Mouse (Mus musculus) cerebellum, postnatal 10 days (tissue): ENCODE measurements around the gene Polq.

Source experiments
- DNase-seq, 2 experiments: peaks; one replicate each; pipeline ENCODE4 v3.0.0; 2021; ENCODE audit warnings: mixed read lengths in 2 of 2

The Polq gene

DNA sequence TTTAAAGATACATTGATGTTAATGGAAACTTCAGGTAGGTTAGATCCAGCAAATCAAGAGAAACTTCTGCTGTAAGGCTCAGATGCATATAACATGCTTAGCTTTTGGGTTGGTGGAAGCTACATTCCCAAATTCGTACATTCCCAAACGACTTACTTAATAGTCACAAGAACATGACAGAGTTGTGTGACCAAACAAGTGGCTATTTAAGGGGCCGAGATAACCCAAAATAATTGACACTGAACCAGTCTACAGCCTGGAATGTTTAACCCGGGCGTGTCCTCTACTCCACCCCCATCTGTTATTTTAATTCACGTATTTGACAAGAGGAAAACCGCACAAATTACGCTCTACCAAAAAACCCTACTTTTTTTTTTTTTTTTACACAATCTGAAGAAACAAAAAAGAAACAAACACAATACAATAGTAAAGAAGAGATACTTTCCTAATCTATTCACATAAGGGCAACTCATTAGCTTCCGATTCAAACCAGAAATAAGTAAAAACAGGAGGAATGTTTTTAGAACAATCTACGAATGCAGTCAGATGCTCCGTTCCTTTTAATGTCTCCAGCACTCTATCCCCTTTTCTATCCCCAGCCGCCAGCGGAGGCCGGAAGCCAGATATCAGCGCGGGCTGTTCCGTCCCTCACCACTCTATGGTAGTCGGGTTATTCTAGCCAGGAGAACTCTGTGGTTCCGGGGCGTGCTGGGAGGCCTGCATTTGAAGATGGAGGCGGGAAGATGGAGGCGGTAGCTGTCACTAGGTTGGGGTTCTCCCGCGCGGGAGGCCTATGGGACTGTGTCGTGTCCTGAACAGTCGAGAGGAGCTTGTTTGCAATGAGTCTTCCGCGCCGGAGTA lies at the start of gene Polq:
Polq (plus strand) TSS at position 726 of the 861 bp plus-strand sequence.
- peak; percentile 94 to 97 for DNase-seq

DNA sequence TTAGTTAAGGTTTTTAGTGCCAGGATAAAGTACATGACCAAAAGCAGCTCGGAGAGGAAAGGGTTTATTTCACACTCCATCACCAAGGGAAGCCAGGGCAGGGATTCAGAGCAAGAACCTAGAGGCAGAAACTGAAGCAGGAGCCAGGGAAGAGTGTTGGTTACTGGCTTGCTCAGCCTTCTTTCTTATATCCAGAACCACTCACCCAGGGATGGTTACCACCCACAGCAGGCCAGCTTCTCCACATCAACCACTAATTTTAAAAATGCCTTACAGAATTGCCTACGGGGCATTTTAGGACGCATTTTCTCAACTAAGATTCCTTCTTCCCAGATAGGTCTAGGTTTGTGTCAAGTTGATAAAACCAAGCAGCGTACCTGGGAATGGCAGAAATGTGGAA lies 48.2 kb upstream of the Polq start:
- DNase-seq: no peak

DNA sequence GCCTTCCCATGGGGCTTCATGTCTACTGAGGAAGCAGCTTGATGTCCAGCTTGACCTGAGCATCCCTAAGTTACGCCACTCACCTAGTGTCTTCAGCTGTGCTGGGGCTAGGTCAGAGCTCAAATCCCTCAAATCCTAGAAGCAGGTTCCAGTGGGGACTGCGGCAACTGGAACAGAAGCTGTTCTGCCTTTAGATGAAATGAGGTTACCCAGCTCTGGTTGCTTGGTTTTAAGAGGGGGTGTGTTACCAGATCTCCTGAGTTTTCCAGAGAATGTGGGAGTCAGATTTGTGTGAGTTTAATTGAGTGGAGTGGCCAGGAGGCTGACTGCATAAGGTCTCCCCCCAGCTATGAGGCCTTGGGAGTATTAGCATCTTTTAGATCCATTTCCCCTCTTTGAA lies 32.5 kb upstream of the Polq start:
- no peak for DNase-seq

DNA sequence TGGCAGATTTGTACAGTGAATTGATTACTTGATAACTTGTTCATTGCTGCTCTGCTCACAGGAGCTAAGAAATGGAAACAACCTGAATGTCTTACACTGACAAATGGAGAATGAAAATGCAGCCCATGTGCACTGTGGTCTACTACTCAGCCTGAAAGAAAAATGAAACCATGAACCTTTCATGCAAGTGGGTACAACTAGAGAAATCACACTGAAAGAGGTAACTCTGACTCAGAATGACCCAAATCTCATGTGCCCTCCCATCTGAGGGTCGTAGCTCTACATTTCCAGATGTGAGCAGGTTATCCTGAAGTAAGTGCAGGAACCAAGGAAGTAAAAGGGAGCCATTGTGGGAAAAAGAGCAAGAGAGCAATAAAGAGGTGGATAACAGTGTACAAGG lies 27.8 kb upstream of the Polq start:
- DNase-seq: no peak

DNA sequence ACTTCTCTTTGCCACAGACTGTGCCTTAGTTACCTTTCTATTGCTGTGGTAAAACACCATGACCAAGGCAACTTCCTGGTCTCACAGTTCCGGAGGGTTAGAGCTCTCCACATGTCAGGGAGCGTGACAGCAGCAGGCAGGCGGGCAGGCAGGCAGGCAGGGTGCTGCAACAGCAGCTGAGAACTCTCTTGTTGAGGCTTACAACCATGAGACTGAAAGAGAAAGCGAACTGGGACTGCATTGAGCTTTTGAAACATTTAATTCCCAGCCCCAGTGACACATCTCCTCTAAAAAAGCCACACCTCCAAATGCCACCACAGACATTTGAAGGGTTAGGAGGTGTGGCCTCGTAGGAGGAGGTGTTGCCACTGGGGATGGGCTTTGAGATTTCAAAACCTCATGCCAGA lies 25.9 kb upstream of the Polq start:
- DNase-seq: no peak

DNA sequence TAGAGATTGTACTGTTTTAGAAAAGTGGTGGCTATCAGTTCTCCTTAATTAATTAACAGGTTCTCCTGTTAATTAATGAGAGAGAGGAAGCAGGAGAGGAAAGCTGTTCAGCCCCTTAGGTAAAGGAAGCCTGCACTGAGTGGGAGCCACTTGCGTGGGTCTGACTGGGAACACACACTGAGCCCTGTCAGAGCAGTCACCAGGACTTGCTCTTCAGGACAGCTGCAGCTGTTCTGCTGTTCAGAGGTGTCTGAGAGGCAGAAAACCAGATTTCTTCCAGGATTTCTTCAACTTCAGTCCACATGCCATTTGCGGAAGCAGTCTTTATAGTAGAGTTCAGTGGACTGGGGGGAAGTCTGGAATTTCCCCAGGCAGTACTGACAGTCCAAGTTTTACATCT lies 24.2 kb upstream of the Polq start:
- DNase-seq: no peak

DNA sequence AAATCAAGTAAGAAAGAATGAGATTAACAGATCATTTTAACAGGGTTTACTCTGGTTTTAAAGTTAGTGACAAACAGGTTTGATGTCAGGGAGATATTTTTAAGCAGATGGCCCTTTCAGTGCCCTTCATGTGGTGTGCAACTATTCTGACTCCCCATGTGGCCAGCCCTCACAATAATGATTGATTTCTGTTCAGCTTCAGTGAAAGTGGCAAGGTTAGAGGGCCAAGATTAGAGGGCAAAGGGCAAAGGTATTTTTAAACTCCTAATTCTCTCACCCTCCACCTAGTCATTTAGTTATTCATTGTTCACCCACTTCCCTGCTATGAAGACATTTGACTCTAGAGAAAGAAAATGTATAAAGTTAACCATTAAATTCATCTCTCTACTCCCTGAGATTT lies 23.5 kb upstream of the Polq start:
- DNase-seq: no peak

DNA sequence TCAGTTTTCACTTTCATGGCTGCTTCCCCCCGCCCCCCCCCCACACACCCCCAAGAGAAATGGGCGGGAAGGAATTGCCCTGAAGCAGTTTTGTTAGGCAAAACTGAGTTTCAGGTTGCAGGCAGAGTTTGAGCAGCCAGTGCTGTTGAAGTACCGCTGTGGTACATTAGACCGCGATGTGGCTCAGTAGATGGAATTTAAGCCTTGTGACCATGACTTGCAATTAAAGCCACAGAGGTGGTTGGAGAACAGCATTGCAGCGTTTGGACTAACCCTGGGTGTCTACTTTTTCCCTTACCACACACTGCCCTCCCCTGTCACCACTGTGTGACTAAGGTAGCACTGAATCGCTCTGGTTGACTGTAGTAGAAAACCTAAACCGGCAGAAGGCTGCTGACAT lies 22.1 kb upstream of the Polq start:
- DNase-seq: no peak

DNA sequence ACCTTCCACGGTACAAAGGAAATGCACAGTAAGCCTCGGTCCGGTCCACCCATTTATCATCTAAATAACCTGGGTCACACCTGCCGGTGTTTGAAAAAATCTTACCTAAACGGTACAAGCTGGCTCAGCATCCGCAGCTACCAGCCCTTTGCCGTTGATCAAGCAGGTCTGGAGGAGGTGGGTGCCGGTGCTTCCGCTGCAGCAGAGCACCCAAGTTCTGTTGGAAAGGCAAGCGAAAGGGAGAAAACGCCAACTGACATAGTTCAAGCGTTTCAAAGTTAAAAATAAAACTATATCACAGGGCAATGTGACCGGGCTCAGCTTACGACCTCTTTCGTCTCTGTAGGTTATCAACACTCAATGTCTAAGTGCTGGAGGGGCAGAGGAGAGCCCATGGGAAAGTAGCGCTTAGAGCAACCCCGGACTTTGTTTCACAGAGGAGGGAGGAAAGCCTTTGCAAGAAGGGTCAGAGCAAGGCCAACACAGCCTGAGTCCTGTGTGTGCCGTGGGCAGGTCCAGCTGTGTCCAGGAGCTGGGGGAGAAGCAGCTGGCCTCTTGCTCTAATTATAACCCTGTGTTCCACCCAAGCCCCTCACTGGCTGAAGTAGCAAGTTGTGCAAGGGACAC lies 21.5 kb upstream of the Polq start, which contains the start of gene Fbxo40:
Fbxo40 (minus strand) TSS at position 469 of the 627 bp plus-strand sequence.
- DNase-seq: no peak

DNA sequence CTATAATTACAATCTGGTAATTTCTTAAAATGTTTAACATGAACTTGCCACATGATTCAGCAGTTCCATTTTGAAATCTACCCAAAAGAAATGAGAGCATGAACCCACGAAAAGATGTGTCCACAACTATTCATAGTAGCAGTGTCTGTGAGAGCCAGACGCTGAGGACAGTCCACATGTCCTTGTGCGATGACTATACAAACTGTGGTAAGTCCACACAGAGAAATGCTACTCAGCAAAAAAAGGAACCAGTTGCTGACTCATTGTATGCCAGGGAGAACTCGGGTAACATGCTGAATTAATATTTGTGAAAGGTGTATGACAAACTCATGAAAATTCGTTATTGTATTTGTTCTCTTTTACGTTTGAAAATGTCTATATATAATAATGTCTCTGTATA lies 13.9 kb upstream of the Polq start:
- DNase-seq: no peak

DNA sequence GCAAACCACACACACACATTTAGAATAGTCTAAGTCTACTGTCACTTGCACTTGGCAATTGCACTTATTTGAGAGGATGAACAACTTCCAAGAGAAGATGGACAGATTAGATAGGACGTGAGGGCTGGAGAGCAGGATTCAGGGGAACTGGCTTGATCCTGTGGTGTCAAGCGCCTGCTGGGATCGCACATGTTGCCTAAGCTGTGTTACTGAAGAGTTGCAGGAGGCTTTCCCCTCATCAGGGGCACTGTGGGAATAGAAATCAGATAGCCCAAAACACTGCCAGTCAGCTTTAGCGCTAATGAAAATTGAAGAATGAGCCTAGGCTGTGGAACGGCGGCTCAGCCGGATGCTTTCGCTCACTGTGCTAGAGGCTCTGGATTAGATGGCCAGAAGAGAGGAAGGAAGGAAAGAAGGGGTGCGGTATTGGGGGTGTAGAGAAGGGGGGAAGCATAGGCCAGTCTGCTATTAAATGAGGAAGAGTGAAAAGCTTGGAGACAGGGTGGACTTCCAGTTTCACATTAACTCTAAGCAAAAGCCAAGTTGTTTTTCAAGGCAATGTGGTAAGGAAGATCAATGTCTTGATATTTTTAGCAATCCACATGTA lies 12.1 kb upstream of the Polq start:
- peak; percentile 50 to 79 for DNase-seq

DNA sequence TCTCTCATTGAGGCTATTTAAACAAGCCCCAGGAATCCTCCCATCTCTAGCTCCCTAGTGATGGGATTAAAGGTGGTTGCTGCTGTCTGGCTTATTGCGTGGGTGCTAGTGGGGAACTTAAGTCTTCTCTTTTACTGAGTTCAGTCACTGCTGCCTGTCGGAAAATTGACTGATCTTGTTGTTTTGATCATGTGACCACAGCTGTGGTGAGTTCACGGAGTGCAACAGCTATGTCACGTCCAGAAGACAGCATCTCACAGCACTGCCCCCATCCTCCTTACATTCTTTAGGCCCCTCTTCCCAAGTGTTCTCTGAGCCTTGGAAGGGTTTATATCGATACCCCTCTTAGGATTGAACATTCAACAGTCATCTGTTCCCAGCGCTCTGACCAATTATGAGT lies 2.3 kb upstream of the Polq start:
- no peak for DNase-seq

DNA sequence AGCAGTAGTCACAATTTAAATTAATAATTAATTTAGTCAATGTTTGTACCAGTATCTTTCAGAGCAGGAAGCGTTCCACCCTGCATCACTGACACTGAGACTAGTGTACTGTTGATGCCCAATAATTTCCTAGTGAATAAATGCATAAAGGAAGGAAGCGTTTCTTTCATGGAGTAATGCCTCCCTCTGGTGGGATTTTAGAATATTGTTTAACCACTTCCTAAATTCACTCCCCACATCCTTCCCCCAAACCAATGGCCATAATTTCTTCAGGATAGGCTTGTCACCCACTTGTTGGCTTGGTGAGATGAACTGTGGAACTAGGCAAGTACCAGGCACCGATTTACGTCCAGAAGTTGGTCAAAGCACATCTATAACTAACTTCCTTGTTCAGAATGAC lies 1.2 kb upstream of the Polq start:
- DNase-seq: peak; percentile 56 to 82

DNA sequence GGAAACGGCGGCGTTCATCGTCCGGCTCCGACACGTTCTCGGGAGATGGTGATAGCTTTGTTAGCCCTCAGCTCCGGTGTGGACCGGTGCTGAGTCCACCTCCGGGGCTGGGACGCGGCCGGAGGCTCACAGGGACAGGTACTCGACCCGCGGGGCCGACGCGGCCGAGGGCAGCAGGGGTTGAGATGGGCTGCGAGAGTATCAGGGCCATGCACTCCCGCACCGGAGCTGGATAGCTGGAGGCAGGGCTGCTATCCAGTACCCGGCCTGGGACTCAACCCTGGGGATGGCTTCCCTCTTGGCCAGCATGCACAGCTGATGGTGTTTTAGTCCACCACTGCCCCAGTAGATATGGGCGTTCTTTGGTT lies 320 bp downstream of the Polq start:
- DNase-seq: no peak

DNA sequence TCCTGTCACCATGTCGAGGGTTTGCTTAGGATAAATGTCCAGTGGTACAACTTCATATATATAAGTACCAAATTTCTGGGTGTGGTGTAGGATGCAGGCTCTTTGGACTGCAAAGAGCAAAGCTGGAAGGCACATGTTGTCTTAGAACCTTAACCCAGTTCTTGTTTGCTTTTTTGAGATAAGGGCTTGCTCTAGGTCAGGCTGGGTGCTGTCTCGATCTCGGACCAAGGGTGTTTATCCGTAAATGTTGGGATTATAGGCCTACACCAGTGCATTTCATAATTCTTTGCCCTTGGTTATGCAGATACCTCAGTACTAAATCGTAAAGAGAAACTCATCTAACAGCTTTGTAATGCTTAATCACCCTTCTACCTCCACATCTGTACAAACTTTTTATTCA lies 750 bp downstream of the Polq start:
- no peak for DNase-seq

DNA sequence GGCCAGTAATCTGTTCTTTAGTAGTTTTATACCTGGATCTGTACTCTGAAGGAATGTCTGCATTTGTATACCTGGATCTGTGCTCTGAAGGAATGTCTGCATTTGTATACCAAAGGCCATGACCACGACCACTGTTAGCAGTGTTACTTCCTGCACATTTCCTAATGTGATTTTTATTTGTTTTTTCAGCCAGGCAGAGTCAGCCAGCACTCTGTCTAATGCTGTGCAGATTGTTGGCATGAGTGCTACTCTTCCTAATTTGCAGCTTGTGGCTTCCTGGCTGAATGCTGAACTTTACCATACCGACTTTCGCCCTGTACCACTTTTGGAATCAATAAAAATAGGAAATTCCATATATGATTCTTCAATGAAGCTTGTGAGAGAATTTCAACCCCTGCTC lies 16.0 kb downstream of the Polq start:
- DNase-seq: peak in 1 of 2 experiments; percentile 13

DNA sequence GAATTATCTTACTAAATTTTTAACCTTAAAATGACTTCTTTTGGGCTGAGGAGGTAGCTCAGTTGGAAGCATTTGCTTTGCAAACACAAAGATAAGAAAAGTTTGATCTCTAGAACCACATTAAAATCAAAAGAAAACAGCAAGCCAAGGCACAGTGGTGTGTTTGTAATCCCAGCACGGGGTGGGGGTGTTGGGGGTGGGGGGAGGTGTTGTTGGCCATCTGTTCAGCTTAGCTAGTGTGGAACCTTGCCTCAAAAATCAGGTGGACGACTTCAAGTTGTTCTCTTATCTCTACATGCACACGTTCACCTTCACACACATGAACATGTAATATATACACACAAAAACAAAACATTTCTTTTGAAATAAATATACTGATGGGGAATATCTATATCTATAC lies 20.4 kb downstream of the Polq start:
- DNase-seq: peak; percentile 67 to 72

DNA sequence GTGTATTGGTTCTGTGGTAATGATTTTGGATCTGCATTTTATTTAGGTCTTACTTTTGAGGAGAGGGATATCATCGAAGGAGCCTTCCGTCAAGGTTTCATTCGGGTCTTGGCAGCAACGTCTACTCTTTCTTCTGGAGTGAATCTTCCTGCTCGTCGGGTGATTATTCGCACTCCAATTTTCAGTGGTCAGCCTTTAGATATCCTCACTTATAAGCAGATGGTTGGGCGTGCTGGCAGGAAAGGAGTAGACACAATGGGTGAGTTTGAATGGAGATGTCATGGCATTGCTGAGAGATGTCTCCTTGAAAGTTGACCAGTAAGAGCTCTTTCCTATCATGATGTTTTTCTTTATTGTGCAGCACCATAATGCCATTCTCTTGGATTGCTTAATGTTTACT lies 23.2 kb downstream of the Polq start:
- DNase-seq: peak; percentile 48 to 51

DNA sequence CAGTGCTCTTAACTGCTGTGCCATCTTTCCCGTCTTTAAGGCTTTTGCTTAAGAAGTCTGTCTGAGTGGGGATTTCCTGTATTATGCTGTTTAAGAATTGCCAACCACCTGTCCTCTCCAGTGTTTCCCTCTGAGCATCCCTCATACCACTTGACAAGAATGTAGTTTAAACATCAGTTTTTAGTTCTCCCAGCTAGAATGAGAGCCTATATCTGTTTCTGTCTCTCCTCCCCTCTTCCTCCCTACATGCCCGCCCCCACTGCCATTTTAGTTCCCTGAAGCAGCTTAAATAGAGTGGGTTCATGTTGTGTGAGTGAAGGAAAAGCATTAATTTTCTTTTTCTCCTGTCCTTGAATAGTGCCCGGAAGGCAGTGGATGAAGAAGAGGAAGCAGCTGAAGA lies 48.0 kb downstream of the Polq start:
- no peak for DNase-seq

DNA sequence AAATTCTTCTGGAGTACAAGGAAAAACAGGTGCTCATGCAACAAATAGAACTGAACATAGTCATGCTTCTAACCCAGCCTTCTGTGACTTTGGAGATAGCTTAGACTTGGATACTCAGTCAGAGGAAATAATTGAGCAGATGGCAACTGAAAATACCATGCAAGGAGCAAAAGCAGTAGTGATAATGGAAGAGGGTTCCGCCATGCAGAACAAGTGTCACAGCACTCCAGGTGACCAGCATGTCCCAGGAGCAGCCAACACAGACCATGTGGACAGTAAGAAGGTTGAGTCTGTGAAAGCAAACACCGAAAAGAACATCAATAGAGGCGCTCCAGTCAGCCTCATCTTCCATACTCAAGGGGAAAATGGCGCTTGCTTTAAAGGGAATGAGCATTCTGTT lies 49.7 kb downstream of the Polq start:
- peak; percentile 15 to 20 for DNase-seq

DNA sequence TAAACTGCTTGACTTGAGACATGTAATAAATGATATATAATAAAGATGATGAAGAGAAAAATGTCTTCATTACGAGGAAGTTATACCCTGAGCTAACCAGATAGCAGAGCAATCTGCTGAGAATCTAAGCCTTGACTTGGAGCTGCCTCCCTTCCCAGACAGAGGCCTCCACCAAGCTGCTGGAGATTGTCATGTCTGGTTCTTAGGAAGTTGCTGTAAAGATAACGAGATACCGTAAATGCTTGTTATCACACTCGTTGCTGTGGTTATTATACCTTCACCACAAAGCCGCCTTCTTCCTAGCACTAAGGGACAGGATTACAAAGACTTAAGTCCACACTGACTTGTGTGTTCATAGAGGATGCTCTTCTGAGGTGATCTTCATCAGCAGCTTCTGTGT lies 60.8 kb downstream of the Polq start:
- DNase-seq: no peak

DNA sequence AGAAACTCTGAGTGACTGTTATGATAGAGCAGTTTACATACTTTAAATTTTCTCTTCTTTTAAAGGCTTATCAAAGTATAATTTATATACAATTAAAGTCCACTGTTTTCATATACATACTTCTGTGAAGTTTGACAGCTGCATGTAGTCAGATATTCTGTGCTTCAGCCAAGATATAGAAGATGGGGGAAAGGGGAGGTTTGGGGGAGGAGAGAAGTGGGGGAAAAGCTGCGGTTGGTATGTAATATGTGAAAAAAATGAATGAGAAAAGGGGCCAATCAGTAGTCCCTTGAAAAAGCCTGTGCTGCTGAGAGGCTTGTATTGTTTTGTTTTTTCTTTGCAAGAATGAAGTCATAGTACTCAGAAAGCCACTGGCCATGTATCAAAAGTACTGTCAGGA lies 78.1 kb downstream of the Polq start:
- no peak for DNase-seq

DNA sequence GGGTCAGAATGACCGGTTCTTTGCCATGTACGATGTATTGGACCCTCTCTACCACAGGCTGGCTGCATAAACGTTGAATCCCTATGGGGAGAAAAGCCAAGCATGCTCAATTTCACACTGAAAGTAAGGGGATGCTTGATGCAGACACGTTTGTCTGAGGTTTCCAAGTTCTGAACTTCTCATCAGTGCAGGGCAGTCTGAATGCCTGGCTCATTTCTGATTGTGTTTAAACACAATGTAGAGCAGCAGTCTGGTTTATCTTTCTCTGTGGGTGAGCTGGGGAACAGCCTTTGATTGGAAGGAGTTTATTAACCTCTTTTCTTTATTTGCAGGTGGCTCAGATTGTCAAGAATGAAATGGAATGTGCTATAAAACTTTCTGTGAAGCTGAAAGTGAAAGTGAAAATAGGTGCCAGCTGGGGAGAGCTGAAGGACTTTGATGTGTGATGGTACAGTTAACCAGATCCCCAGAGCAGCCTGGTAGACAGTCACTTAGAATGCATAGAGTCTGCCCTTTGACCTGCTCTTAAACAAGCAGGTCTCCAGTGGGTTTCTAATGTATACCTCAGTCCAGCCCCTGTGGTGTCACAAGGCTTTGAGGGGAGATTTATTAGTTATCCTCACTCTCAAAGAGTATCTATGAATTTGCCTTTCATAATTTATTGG lies 82.7 kb downstream of the Polq start:
- no peak for DNase-seq

DNA sequence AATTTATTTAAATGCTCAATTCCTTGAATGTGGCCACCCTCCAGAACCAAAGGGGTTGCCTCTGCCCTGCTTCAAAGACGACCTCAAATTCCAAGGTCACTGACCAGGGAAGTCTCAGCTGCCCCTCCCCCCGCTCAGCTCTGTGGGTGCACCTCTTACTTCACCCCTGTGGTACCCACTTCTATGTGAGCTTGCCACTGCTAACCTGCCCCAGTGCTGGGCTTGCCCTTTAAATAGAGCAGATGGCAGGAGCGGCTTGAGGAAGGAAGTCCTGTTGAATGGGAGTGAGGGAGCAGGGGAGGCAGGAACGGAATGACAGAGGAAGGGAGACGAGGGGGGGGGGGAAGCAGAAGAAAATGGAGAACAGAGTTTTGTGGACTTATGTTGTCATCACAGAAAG lies 97.2 kb downstream of the Polq start:
- DNase-seq: peak; percentile 70
